Mouse (Mus musculus) kidney, adult 9 months (tissue): Measurements from ENCODE around the gene Dnajc27.
A peak's percentile ranks its signal among the peaks of the same experiment; 100 is the strongest.

Experiments used
- DNase-seq: peaks from one replicate; pipeline ENCODE4 v3.0.0; 2022

Dnajc27 gene

GRCm38 (mm10) chr12:4107383-4107782 lies 25.0 kb downstream of the Dnajc27 start:
- peak; percentile 60 for DNase-seq

GRCm38 (mm10) chr12:4116132-4116531 lies 33.7 kb downstream of the Dnajc27 start:
- DNase-seq: no peak

GRCm38 (mm10) chr12:4117136-4117535 lies 34.8 kb downstream of the Dnajc27 start:
- no peak for DNase-seq

GRCm38 (mm10) chr12:4117579-4117978 lies 35.2 kb downstream of the Dnajc27 start:
- no peak for DNase-seq

- DNase-seq: no peak
Observed at GRCm38 (mm10) chr12:4127346-4127745, 45.0 kb downstream of the Dnajc27 start.

GRCm38 (mm10) chr12:4132941-4133846 lies 50.8 kb downstream of the Dnajc27 start, which contains the start of gene Adcy3:
Gene Adcy3, plus strand, starts transcription at chr12:4133103.
- DNase-seq: no peak

- DNase-seq: no peak
Observed at GRCm38 (mm10) chr12:4133847-4134212, 51.4 kb downstream of the Dnajc27 start.

- no peak for DNase-seq
Observed at GRCm38 (mm10) chr12:4143179-4143578, 60.8 kb downstream of the Dnajc27 start.

GRCm38 (mm10) chr12:4150936-4151335 lies 68.6 kb downstream of the Dnajc27 start:
- DNase-seq: no peak

GRCm38 (mm10) chr12:4151969-4152368 lies 69.6 kb downstream of the Dnajc27 start:
- DNase-seq: no peak

GRCm38 (mm10) chr12:4157466-4157865 lies 75.1 kb downstream of the Dnajc27 start:
- no peak for DNase-seq

GRCm38 (mm10) chr12:4158179-4158578 lies 75.8 kb downstream of the Dnajc27 start:
- DNase-seq: no peak

GRCm38 (mm10) chr12:4158868-4159632 lies 76.7 kb downstream of the Dnajc27 start:
- DNase-seq: no peak
